Mouse (Mus musculus) CD4-positive helper T cell, adult 2 months (primary cell): ENCODE data around the gene Artn.

Source experiments
- DNase-seq: peaks from one replicate; pipeline ENCODE4 v3.0.0-alpha.2; 2012; ENCODE audit warnings: low read depth, missing footprints, low spot score

Artn gene

DNA sequence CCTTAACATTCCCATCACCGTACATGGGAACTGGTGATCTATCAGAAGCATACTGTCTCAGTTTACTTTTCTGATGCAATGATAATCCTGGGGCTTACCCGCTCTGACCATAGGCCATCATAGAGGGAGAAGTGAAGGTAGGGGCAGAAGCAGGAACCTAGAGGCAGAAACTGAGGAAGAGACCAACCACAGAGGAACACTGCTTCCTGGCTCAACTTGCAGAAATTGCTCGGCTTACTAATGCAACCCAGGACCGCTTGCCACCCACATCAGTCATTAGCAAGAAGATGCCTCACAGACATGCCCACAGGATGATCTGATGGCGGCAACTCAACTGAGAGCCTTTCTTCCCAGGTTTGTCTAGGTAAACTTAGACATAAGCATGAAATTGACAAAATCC, 10.8 kb downstream of the Artn start:
- no peak for DNase-seq

DNA sequence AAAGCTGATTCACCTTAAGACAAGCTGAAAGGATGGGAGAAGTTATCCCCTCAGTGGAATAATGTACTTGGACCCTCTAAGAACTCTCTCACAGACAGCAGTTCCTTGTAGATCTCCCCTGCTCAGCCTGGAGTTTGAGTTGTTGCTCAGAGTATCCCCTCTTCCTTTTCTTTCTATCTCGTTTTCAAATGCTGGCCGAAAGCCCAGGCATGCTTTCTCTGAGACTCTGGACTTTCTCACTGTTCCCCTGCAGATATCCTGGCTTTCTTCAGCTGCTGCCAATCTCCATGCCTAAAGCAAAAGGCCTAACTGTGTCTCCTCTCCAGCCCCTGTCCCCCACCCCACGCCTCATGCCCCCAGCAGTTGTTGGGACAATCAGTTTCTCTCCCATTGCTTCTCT, 11.3 kb downstream of the Artn start:
- DNase-seq: no peak

DNA sequence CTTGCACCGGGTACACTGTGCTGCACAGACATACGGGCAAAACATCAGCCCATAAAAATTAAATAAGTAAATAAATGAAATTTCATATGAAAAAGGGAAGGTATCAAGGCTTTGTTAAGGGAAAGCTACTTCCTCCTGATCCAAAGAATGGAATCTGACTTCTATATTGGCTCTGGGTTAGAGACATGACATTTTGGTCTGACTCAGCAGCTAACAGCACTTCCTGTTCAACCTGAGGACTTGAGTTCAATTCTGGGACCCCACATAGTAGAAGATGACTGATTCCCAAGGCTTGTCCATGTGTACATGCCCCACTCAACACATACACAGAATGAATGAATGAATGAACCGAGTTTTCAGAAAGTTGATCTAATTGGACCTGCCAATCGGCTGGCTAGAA, 11.7 kb downstream of the Artn start:
- no peak for DNase-seq

DNA sequence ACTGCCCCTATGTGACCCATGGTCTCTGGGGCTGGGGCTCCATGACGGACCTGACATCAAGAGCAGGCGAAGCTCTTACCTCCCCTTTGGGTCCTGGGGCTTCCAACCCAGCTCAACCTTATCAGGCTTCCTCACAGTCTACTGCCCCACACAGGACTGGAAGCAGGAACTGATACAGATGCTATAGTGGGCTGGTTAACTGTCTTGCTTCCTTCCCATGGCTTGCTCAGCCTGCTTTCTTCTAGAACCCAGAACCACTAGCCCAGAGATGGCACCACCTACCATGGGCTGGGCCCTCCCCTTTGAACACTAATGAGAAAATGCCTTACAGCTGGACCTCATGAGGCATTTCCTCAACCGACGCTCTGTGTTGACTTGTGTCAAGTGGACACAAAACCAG, 12.2 kb downstream of the Artn start:
- no peak for DNase-seq

DNA sequence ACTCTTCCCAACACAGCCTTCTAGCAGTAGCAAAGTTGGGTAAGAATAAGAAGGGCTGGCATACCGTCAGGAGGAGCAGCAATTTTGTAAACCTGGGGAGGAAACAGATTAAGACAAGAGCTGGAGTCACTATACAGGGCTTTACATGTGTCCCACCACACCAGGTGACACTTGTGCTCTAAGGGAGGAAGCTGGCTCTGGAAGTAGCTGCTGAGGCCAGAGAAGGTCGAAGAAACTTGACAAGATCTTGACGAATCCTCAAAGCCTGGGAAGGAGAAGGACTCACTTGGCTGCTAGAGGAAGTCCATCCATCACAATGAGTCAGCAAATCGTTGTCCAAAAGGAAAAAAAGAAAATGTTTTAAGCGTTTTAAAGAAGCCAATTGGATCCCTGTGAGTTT, 13.2 kb downstream of the Artn start:
- DNase-seq: no peak

DNA sequence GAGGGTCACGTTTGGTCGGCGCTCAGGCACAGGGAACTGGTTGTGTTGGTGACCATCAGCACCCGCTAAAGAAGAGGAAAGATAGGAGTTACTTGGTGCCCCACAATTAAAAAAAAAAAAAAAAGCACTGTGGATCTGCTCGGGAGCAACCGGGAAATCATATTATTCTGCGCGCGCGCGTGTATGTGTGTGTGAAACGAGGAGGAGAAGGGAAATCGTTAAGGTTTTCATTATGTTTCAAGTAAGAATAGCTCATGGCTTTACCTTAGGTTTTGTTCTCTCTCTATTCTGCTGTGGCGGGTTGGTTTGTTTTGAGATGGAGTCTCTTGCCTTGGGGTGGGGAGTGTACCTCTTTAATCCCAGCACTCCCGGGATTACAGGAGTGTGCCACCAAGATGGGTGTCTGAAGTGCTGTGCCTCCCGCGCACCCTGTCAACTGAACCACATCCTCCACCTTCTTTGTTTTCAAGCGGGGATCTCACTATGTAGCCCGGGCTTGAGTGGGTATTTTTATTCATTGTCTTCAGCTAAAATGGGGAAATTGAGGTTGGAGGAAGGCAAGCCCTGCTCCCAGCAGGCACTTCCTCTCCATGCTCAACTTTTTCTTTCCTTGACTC, 14.0 kb downstream of the Artn start:
- no peak for DNase-seq

DNA sequence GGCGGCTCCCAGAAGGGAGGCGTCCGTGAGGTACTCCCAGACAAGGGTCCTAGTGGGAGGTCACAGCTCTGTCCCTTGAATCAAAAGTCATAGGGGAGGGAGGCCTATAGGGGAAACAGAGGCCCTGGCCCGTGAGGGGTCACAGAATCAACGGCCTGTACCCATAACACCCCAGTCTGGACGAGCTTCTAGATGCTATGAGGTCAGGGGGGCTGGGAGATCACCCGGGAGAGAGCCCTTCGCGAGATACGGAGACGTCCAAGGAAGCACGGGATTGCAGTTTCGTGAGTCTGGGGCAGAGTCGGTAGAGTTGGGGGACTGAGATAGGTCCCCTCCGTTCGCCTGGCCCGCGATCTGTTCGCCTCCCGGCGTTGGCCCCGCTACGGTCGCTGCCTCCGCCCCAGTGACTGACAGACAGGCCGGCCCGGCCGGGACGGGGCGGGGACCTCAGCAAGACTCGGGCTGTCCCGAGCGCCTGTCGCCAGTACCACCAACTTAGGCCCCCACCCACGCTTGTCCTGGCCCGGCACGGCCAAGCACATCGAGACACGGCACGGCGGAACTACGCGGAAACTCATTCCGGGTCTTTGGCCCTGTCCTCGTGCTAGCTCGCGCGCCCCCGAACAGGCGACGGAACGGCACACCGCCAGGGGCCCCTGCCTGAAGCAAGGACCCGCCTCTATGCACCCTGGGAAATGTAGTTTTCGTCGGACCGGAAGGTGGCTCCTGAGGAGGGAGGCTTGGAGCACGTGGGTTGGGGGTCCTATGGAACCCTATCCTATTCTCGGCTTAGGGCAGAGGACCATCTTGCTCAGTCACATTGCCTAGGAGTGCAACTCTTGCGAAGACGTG, 14.7 kb downstream of the Artn start, which contains the start of gene Ipo13:
Ipo13 (minus strand) TSS at position 409 of the 852 bp plus-strand sequence.
- DNase-seq: peak; percentile 91

DNA sequence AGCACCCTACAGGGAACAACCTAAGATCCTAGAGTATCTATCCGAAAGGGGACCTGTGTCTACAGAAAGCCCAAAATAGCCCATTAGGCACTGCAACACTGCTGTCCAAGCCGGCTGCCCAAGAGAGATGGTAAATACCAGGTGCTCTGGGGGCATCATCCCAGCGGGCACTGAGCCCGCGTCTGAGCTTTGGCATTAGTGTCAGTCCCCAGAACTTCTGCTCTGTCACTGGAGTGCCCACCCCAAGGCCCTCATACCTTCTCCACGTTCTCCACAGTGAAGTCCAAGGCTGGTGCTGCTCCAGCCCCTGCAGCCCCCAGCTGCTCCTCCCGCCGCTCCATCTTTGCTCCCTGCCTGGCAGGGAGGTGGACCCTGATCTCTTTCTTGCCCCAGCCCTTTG, 15.5 kb downstream of the Artn start:
- DNase-seq: no peak

DNA sequence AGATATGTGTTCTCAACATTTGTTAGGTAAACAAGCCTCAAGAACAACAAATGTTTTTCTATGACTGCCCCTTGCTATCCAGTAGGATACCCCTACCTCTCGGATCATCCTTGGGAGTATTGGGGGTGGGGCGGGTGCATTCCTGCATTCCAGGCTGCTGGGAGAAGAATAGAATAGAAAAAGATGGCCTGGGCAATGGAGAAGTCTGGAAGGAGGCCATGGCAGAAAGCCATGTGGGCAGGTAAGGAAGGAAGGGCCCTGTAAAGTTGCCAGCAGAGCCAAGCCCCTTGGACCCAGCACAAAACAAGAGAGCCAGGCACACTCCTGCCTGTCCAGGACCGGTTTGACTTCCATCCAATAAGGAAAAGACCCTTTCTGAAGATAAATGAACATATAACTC, 16.1 kb downstream of the Artn start:
- DNase-seq: no peak

DNA sequence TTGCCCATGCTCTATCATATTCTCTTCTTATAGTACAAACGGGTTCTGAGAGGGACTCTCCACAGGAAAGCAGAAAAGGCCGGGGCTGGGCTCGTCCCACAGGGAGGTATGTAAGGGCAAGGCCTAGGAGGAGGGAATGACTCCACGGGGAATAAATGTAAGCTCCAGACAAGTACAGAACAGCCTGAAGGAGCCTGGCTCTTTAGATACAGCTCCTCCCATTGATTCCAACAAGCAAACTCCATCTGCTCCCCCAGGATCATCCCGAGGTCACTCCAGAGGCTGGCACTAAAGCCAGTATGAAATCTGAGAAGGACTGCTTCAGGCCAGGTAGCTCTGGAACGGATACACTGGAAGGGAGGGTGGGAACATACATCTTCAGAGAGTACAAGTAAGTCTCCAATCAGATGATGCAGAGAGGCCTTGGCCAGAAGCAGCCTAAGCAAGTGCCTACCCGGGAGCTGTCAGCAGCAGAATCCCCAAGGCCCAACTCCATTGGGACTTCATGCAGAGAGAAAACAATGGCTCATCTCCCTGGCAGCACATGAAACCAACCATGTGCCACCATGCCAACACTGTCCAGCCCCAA, 16.8 kb downstream of the Artn start:
- DNase-seq: no peak

DNA sequence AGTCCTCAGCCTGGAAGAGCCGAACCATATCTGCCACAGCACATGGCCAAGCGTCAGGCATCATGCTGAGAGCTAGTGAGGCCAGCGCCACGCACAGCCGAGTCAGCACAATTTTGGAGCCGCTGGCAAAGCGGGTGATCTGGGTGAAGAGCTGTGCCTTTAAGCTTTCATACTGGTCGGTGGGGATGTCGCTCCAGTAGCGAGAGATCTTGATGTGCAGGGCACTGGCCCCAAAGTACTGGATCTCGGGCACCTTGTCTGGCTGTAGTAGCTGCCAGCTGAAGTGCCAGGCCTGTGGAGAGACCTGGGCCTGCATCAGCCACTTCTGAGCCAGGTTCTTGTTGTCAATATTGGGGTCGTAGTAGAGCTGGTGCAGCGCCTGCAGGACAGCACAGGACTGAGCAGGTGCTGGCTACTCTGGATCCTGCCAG, 17.4 kb downstream of the Artn start:
- no peak for DNase-seq

DNA sequence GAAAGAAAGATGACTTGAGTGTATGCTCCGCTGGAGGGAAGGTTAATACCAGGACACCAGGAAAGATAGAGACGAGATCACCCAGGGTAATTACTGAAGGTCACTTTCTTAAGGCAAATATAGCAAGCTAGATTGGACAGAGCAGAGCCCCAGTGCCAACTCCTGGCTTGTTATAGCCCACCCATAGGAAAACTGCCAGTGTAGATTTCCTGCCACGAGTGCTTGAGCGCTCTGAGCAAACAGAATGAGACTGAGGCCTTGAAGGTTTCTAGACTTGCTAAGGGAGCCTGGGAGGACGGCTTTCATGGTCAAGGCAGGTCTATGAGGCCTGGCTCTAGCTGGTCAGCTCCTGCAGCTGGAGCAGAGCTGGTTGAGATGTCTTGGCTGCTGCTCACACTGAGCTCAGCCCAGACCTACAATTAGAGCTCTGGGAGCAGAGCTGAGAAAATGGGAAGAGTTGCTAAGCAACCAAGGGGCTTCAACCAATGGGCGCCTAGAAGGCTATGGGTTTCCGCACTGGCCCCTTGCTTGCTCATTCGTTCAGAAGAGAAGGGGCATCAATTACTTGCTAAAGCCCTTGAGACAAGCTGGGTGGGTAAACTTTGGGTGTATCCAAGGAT, 20.6 kb downstream of the Artn start:
- no peak for DNase-seq

DNA sequence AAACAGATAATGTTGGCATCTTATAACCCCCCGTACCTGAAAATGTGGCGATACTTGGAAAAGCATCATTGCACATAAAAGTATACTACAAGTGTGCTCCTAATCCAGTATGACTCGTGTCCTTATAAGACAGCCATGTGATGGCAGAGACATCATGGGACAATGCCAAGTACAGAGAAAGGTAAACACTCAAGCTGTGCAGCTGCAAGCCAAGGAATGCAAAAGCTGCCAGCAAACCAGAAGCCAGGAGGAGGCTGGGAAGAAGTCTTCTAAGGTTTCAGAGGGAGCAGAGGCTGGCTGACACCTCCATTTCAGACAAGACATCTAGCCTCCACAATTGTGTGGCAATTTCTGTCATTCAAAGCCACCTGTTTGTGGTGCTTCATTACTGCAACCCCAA, 23.4 kb downstream of the Artn start:
- DNase-seq: no peak

DNA sequence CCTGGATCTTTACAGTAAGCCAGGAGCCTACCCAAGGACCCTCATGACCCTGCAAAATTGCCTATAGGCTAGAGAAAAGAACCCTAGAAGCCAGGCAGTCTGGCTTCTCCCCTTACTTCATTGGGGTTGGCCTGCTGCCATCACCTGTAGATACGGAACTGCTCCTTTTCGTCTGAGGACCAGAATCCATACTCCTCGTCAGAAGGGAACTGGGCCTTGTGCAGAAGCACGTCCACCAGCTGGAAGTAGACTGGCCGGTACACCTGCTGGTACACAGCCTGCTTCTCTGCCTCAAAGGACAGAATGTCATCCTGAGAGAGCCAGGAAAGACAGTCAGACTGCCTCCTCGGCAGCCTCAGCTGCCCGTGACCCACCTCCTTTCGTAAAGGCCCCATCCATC, 24.8 kb downstream of the Artn start:
- no peak for DNase-seq

DNA sequence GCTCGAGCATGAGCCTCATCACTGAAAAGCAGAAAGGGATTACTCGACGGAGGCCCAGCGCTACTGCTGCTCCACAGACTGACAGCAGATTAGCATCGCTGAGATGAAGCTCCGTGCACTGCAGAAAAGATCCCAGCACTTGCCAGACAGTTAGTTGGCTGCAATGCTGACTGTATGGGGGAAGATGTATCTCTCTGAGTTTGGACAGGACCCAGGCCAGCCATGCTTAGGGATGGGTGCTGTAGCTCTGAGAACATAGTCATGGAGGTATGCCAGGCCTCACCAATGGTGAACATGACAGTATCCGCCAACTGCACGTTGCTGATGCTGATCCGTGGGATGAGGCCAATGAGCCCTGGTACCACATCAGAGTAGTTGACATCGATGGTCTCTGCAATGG, 25.5 kb downstream of the Artn start:
- no peak for DNase-seq

DNA sequence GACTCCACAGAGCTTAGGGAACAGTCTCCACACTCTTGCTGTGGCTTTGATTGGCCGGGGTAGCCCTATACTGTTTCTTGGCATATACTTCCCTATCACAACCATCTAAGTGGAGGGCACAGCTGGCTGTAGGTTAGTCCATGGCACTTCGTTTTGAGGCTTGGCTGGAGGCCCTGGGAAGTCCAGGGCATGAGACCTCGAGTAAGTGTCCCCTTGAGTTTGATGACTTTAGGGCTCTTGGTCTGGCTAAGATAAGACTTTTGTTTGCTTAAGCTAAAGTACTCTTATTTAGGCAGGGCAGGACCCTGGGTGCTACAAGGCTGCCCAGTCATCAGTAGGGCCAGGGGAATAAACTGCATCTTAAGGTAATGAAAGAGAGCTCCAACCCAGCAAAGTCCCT, 31.5 kb downstream of the Artn start:
- no peak for DNase-seq

DNA sequence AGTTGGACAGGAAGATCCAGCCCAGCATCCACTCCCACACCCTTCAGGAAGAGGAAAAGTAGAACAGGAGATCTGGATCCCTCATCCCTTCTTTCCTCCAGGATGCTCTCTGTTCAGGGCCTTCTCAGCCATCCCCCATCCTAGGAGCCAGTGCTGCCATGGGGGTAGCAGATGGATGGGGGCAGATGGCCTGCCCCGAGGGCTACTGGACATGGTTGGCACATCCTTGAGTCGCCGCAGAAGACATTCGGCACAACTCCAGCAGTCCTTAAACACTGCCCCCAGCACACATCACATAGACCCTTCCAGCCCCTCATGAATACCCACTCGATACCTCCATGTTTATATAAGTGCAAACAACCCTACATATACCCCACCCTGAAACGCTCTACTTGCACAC, 33.5 kb downstream of the Artn start:
- no peak for DNase-seq

DNA sequence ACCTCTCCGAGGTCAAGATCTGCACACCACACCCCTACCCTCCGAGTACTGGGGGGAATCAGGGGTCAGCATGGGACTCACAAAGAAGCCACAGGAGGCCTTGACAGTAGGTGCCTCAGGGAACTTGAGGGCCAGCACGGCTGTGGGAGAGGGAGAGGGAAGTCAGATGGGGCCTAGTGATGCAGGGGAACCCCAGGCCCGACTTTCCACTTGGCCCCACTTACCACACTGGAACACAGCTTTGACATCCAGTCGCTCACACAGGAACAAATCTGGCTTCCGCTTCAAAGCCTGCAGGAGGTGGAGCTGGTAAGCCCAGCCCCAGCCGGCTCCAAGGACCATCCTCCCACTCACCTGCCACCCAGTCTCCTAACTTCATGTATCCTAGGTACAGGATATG, 34.2 kb downstream of the Artn start:
- no peak for DNase-seq

DNA sequence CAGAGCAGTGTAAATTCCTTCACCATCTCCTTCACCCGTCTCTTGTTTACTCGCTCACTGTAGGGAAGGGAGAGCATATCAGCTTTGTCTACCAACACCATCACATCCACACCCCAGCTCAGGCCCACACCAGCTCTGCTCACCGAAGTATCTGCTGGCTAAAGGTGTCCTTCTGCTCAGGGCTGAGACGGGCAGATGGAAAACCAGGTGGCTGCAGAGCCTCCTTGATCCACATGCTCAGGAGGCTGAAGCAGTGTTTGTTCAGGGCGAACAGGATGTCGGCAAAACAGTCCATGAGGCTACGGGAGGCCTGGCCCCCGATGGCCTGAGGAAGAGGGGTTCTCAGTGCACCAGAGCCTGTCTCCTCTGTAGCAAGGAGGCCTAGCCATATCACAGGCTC, 35.0 kb downstream of the Artn start:
- DNase-seq: no peak

DNA sequence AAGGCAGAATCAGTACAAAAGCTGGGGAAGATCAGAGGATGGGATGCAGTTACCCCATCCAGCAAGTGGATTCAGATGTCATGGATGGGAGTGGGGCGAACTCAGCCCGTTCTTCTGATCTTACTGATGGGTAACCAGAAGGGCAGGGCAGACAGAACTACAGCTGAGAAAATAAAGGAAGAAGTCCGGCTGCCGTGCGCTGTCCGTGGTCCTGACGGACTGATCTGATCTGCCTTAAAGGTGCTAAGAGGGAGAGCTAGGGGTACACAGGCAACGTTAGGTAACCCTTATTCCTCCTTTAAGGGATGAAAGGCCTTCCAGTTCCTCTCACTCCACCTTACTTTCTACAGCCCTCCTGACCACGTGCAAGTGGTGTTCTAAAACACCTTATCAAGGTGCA, 36.2 kb downstream of the Artn start:
- peak; percentile 59 for DNase-seq

DNA sequence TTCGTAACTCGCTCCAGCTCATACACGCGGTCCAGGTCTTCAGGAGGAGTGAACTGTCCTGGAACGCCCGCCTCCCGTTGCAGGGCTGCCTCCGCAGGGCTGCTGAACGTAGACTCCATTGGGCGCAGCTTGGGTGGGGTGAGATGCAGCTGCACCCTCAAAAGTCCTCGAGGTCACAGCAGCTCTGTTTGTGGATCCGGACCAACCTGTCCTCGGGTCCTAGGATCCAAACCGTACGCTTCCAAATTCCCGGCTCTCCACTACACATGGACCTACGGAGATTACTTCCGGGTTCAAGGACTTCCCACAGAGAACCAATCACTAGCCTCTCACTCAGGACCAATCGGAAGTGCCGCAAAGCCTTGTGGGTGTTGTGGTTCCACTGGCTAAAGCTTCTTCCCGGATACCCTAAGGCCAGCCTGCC, 37.8 kb downstream of the Artn start, which contains the start of gene Dph2:
Dph2 (minus strand) TSS at position 295 of the 424 bp plus-strand sequence.
- DNase-seq: peak; percentile 88

DNA sequence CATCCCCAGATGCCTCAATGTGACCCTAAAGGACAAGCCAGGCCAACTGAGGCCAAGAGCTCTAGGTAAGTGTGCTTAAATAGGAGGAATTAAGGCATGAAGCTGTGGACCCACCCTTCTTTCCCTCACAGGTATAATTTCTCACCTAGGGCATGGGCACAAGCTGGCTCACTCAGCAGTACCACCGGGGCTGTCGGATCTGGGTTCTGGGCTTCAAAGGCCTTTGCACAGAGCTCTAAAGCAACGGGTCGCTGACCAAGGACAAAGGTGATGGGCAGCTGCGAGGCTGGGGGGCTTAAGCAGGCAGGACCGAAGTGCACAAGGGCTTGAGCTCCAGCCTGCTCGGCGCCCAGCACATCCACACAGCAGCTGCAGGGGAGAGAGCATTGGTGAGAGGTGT, 38.8 kb downstream of the Artn start:
- DNase-seq: no peak
